Mouse (Mus musculus) kidney, adult 8-10 months (tissue): ENCODE results near the gene Cop1.

Experiments used
- DNase-seq, 2 experiments: peaks; one replicate each; pipeline ENCODE4 v3.0.0; 2022

Gene Cop1

GRCm38 (mm10) chr1:159290859-159291258 lies 58.7 kb downstream of the Cop1 start:
- no peak for DNase-seq

GRCm38 (mm10) chr1:159301418-159302082 lies 69.4 kb downstream of the Cop1 start:
- no peak for DNase-seq

GRCm38 (mm10) chr1:159313625-159314024 lies 81.5 kb downstream of the Cop1 start:
- no peak for DNase-seq

GRCm38 (mm10) chr1:159322586-159322985 lies 90.5 kb downstream of the Cop1 start:
- no peak for DNase-seq

- DNase-seq = no peak
Measured at GRCm38 (mm10) chr1:159331008-159331407, 98.9 kb downstream of the Cop1 start.

GRCm38 (mm10) chr1:159334157-159334556 lies 102.0 kb downstream of the Cop1 start:
- no peak for DNase-seq

GRCm38 (mm10) chr1:159342355-159342754 lies 110.2 kb downstream of the Cop1 start:
- no peak for DNase-seq

GRCm38 (mm10) chr1:159355027-159355570 lies 123.0 kb downstream of the Cop1 start:
- DNase-seq = no peak

- no peak for DNase-seq
Measured at GRCm38 (mm10) chr1:159358713-159359112, 126.6 kb downstream of the Cop1 start.

- DNase-seq = no peak
Measured at GRCm38 (mm10) chr1:159371881-159372390, 139.8 kb downstream of the Cop1 start.

- DNase-seq = no peak
Measured at GRCm38 (mm10) chr1:159382218-159382617, 150.1 kb downstream of the Cop1 start.

- DNase-seq = no peak
Measured at GRCm38 (mm10) chr1:159382916-159383315, 150.8 kb downstream of the Cop1 start.

- no peak for DNase-seq
Measured at GRCm38 (mm10) chr1:159386458-159386857, 154.3 kb downstream of the Cop1 start.

- DNase-seq = no peak
Measured at GRCm38 (mm10) chr1:159388565-159389024, 156.5 kb downstream of the Cop1 start.

- DNase-seq = peak; percentile 40 to 79
Measured at GRCm38 (mm10) chr1:159390049-159390448, 157.9 kb downstream of the Cop1 start.

- DNase-seq = no peak
Measured at GRCm38 (mm10) chr1:159392667-159393066, 160.5 kb downstream of the Cop1 start.

GRCm38 (mm10) chr1:159393070-159393699 lies 161.1 kb downstream of the Cop1 start:
- DNase-seq = peak; percentile 10 to 22

- DNase-seq = no peak
Measured at GRCm38 (mm10) chr1:159393931-159394330, 161.8 kb downstream of the Cop1 start.

- DNase-seq = peak in 1 of 2 experiments; percentile 8
Measured at GRCm38 (mm10) chr1:159396515-159396914, 164.4 kb downstream of the Cop1 start.
